Mouse (Mus musculus) mature B cell (primary cell): ENCODE results near the gene Tnfsf15.

Experiments
- in situ Hi-C: fragments of 300-500 bp; cut with MboI; formaldehyde crosslinking; loops from 2 replicates; pipeline ENCODE4 v1.14.3; 2019

The Tnfsf15 gene

DNA sequence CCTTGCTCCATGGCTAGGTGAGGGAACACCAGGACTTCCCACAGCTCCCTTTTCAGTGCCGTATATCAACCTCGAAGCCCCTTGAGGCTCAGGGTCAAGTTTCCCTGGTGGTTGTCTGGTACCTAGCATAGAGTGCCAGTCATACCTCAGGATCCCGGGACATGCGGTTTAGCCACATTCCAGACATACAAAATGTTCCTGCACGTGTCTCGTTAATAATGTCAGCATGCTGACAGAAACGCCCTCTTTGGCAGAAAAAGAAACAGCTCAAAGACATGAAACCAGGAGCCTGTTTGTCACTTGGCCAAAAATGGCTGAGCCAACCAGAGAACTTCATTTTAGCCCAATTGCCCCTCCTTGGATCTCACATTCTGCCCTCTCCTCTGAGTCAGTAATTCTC is 2.8 kb downstream of the Tnfsf15 start:
- in situ Hi-C loops, result no loop called here

DNA sequence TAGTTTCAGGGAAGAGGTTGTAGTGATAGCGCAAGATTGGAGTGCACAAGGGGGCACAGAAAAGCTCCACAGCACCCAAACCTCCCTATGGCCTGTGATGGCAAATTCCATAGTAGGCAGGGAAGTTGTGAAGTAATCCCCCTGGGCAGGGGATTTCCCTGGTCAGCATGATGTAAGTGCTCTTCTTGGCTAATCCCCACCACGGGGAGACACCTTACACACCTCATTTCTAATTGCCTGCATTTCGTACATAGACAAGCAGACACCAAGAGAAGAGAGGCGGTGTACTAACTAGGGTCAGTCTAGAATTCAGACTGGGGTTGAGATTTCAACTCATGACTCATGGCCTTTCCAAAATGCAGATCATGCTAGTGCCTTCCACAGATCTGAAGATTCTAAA is 4.2 kb downstream of the Tnfsf15 start:
- in situ Hi-C loops, result no loop called here

DNA sequence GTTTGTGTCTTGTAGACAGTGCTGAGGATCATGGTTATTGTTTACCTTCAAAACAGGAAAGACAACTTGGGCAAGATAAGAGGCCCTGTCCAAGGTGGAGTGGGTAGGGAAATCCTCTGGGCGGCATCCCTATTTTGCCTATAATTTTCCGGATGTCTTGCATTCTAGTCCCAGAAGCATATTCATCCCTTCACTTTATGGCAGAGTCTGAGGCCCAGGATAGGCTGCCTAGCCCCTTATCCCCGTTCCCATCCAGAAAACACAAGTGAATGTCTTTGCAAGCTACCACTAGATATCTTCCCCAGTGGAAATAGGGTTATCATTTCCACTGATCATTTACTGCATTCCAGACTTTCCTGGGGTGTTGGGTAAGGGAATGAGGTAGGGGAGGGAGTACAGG is 4.9 kb downstream of the Tnfsf15 start:
- in situ Hi-C loops, result no loop called here

DNA sequence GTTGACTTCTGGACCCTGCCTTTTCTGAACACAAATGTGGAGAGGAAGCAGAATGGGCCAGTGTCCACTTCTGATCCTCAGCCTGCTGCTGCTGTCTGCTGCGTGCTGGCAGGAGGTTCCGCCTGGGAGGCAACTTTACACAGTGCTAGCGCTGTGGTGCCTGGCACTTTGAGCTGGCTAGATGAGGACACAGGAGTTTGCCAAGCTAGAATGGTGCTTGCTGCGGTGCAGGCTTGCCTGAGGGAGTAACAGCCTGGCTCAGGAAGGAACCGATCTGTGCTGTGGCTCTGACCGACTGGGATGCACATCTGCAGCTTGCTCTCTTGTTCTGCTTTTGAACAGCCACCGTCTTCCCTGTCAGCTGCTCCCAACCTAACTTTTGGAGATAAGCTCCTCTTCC is 5.4 kb downstream of the Tnfsf15 start:
- in situ Hi-C loops, result no loop called here

DNA sequence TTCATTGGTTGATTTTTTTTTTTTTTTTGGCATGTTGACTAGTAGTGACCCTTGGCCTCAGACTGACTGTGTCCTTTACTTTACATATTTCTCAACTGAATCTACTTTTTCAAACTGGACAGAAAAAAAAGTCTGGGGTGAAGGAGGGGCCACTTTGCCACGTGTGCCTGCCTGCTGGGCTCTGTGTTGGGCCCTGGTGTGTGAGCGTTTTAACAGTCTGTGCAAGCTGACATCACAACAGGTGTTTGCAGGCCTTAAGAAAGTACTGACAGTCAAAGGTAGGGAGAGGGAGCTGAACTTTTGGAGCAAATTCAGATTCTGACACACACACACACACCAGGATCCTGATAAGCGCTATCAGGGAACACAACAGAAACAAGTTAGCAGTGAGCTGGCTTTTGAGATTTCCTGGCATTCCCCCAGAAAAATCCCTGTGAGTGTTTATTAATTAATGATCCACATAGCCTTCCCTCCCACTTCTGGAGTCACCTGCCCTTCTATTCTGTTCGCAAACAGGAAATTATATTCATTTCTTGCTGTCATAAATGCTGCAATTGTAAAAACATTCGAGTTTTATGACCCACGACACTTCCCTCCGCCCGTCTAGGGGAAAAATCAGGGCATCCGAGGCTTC is 6.4 kb downstream of the Tnfsf15 start:
- in situ Hi-C loops, result no loop called here

DNA sequence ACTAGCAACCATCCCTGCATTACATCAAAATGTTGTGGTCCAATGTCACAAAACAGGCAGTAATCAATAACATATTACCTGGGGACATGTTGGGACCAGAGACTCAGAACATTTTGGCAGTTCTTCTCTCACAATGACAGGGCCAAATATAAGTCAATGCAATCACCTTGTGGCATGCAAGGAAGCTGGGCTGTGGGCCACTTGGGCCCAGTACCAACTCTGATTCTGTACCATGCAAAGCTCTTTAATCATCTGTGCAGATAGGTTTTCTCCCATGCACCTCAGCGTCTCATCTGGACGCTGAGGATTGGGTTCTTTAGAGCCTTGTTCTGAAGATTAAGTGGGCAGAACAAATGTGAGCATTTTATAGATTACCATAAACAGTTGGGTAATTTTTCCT is 13.6 kb downstream of the Tnfsf15 start:
- in situ Hi-C loops, result no loop called here

DNA sequence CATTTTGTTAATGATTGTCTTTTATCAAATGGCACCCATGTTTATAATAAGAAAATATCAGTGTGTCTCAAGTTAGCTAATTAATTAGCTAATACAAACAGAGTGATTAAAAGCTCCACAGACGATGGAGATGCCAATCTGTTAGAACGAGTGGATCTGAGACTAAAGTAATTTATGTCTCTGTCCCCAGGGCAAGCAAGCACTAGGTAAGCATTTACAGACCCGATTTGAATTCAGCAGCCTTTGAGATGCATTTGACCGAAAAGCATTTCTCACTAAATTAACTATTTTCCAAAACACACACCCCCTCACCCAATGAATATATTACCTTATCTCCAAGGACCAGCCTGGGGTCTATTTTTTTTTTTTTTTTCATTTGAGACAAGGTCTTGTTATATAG is 18.2 kb downstream of the Tnfsf15 start:
- in situ Hi-C loops, result no loop called here

DNA sequence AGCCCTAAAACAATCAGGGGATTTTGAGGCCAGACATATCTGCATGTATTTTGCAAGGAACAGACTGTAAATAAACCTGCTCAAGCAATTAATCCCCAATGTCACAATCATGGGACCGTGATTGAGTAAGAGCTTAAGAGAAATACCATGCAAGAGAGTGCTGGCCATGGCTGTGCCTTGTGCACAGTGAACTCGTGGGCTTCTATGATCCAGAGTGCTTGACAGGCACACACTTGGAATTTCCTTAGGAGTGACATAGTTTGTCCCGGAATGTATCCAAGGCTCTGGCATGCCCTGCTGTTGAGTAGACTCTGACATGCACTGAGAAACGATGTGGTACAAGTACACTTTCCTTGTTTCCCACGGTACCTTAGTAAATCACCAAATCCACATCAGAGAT is 18.9 kb downstream of the Tnfsf15 start:
- in situ Hi-C loops, result no loop called here

DNA sequence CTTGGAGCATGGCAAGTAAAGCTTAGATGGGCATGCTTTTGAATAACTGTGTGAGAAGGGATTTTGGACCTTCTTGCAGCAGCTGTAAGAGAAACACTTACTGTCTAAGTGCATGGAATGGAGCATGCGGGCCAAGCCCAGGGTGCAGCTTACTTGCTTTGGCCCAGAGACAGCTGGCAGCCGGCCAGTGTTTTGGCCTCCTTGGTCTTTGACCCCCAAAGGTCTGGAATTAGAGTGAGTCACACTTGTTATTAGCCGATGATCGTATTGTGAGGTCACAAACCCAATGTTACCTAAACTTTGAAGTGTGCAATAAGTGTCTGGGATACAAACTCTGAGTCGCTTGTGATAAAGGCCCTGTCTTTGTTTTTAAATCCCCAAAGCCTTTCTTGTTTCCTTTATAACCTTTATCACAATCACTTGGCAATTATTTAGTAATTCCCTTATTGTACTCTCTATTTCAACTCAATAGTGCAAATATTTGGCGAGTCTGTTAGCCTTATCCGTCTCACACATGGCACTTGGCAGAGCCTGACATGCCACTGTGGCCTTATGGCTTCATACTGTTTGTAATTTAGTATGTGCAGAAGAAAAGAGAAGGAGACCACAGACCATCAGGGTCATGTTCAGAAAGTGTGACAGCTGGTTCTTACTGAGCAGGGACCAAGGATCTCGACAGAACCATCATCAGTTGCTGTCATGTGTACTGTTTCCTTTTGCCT is 26.8 kb downstream of the Tnfsf15 start:
- in situ Hi-C loops, result no loop called here

DNA sequence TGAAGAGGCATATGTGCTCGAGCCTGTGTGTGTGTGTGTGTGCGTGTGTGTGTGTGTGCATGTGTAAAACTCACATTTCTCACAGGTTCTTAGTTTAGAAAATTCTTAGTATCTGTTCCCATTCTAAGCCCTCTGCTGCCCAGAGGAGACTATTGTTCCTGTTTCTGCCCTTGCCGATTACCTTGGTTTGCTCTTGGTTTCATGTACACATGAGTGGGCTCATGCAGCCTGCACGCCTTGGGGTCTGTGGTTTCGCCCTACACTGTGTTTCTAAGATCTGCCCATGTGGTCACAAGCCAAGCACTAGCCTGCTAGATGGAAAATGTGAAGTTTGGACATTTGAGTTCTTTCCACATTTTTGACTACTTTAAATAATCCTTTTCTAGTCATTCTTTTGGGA is 33.0 kb downstream of the Tnfsf15 start:
- in situ Hi-C loops, result no loop called here

DNA sequence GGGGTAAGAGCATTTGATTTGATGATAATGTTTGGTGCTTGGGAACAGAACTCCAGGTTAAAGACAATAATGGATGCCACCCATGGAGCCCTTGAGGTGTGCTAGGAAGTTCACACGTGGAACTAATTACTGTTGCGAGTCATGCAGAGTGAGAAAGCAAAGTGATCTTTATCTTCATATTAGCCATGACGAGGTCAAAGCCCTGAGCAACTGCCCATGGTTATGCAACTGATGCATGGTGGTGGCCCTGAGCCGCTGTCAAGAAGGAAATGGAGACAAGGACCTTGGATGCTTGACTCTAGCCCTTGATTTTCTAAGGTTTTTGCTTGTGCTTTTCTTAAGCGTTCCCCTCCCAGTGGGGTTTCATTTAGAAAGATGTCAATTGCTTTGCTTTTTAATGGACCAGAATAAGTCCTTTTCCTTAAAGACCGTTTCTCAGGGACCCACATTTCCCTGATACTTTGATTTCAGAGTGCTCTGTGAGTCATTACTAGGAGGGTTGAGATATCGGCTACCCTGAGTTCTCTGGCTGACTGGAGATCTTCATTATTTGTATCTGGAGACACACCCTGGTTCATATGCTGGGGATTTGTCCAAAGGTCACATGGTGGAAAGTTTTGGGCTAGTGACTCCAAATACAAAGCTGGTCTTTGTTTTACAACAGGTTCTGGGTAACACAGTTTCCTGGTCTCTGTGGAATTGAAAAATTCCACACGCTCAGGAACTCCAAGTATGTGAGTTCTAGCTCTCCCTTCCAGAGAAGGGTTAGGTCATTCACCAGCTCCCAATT is 34.3 kb downstream of the Tnfsf15 start:
- in situ Hi-C loops, result no loop called here

DNA sequence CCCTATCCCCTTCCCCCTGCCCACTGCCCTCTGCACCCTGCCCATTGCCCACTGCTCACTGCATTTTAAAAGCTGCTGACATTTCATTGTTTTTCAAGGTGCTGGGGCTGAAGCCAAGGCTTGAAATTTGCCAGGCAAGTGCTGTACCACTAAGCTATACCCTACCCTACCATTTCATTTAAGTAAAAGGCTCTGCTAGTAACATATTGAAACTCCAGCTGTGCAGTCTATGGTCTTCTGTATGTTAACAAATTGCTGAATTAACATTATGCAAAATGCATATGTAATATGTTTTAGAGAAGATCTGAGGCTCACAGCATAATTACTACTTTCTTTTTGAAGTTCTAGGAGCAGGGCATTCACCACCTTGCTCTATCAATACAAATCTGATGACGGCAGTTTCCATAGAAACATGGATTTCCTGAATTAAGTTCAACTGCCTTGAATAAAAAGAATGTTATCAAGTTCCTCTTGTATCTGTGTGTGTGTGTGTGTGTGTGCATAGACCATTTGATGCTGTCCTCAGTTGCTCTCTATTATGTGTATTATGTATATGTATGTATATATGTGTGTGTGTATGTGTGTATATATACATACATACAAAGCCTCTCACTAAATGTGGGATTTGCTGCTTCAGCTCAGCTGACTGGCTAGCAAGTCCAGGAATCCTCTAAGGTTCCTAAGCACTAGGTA is 38.5 kb downstream of the Tnfsf15 start:
- in situ Hi-C loops, result no loop called here

DNA sequence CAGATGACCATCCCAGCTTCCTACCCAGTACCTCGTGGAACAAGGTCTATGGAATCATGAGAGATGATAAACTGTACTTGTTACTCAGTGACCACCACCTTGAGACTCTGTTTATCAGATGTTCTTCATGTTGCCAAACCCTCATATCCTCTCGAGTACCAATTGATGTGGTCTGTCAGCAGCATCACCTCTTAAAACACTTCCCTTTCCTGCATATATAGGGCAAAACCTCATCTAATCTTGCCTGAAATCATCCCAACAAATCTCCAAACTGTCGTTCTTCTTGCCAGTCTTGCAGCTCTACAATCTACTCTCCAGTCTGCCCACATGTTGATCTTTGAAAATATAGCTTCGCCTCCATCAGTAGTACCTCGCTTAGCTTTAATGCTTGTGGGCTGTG is 40.7 kb downstream of the Tnfsf15 start:
- in situ Hi-C loops, result no loop called here

DNA sequence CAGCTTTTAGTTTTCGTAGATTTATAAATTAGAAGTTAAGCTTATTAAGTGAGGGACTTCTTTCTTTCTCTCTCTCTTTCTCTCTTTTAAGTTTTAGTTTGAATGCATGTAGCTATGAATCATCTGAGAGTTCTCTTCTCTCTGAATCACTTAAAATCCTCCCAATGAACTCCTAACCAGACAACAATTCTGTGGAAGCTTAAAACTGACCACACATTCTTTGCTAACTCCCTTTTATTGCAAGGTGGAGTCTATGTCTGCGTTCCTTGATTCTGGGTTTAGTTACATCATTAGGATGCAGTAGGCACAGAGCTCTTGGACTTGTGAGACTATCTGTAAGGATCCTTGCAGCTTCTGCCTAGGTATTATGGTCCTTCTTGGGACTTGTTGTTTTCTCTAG is 41.2 kb downstream of the Tnfsf15 start:
- in situ Hi-C loops, result no loop called here

DNA sequence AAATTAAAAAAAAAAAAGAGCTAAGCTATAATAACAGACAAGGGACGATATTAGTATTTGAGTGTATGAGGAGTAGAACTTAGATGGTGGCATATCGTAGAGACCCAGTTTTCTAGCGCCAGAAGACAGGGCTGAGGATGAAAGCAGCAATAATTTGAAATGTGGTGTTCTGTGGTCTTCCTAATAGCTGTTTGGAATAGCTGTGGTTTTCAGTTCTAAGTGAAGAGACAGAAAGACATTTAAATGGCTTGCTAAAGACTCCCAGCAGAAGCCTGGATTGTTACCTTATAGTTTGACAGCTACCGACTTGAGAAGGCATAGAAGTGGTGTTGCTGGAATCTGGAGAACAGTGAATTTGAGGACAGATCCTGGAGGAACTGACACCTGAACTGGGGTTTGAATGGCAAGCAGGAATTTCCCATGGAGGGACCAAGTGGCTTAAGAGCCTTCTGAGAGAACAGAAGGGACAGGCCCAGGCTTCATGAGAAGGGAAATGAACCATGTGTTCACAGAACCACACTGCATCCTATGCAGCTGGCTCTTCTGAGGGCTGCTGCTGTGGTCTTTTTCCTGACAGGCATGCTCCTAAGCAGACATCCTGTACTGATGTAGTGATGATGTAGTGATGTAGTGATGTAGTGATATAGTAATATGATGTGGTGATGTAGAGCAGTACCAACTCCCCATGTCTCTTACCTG is 42.8 kb downstream of the Tnfsf15 start:
- in situ Hi-C loops, result no loop called here

DNA sequence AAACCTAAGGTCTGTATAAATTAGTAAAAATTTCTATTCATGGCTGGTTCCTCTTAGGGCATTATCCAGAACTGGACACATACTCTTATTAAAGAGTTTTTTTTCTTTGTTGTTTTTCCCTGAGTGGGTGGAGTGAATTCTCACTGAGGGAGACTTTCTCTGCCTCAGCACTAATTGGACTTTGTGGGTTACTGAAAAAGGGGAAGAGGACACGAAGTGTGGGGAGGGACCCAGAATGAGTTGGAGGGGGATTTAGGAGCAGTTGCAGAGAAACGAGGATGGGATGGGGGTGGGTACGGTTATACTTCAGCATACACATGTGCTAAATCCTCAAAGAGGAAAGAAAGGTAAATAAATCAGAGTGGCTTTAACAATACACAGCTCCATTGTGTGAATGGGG is 45.2 kb downstream of the Tnfsf15 start:
- in situ Hi-C loops, result no loop called here

DNA sequence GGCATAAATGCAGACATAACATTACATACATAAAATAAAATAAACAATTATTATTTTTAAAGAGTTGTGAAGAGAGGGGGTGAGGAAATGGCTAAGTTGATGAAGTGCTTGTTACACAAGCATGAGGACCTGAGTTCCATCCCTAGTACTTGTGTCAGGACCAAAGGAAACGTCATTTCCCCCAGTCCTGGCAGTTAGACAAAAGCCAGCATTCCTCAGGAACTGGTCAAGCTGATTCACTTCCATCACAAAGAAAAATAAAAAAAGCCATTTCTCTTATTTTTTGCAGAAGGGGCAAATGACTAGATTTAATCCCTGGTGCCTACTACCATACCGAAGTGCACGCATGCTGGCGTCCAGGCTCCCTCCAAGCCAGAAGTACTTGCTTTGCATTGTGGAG is 48.0 kb downstream of the Tnfsf15 start:
- in situ Hi-C loops, result no loop called here

DNA sequence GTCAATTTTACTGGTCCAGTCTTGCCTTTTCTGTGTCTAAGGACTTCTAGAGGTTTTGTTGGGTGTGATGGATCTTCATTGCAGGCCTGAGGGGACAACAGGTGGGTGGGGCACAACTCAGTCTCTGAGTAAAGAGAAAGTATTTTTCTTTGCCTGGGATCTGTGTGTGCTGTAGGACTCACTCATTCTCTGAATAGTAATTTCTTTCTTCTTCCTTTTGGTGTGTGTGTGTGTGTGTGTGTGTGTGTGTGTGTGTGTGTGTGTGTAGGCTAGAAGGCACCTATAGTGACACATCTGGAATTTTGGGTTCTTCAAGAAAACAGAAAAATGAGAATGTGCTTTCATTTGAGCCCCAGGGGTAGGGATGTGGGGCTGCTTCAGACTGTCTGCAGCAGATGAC is 52.6 kb downstream of the Tnfsf15 start:
- in situ Hi-C loops, result no loop called here

DNA sequence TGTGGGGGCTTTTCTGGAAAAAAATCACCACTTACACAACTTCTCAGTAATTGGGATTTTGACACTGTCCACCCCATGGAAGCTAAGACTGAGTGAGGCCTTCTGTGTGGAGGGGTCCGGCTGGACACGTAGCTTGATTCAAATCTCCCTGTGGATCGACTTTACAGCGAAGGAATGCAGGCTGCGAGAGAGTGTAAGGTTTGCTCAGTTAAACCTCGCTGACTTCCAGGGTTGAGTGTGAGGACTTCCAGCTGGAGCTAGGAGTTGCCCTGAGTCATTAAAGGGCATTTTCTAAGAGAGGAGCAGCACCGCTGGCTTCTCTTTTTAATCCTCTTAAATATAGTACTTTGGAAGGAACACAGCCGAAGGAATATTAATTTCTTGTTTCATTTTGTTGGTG is 57.5 kb downstream of the Tnfsf15 start:
- in situ Hi-C loops, result no loop called here

DNA sequence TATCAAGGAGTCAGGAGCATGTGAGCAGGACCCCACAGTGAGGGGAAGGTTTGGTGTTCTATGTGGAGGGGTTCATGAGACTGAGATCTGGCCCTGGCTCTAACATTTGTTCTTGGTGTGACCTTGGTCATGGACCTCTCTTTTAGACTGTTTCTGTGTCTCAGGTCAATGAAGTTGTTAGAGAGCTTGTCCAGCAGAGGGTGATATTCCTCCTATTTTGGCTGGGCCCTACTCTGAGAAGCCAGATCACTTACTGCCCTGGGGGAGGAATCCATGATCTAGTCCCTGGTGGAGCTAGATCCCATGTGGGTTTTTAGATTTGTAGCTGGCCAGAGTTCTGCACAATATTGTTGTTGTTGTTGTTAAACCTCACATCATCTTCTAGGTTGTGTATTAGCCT is 58.8 kb downstream of the Tnfsf15 start:
- in situ Hi-C loops, result no loop called here

DNA sequence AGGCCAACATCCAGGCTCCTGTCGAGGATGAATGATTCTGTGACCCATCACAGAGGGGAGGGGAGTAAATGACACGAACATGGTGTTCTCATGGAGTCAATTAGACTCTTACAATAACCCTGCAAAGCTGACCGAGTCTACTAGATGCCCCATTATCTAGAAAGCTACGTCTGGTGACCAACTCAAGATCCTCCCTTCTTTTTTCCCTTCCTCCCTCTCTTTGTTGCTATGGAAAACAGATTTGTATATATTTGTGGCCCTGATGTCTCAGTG is 59.7 kb downstream of the Tnfsf15 start:
- in situ Hi-C loops, result no loop called here
